Mouse (Mus musculus) olfactory bulb, adult 2 months (tissue): ENCODE data around the gene Micu2. TPM values are rescaled to one million over a fixed set of nuclear protein-coding genes. Genes with fewer than 3 reads are reported as not detected.
A peak's percentile ranks its signal among the peaks of the same experiment; 100 is the strongest.
"Not testable (repeated sequence)": the region's sequence is repeated elsewhere in the genome, so short reads cannot be mapped to it uniquely, and the experiment has no call there.

Experiments used
- H3K27ac ChIP-seq: fragments of 200-500 bp; 2 replicates; pipeline ENCODE4 v1.5.1; 2012; ENCODE audit warnings: low read depth, low read length; ENCODE audit not compliant: insufficient read depth
- H3K4me1 ChIP-seq: fragments of 200-500 bp; 2 replicates; pipeline ENCODE4 v1.6.1; 2012; ENCODE audit warnings: low read length; ENCODE audit not compliant: control insufficient read depth, insufficient read depth
- H3K4me3 ChIP-seq: fragments of 200-500 bp; 2 replicates; pipeline ENCODE4 v1.5.1; 2012; ENCODE audit warnings: mild to moderate bottlenecking, low read depth, low read length, moderate library complexity; ENCODE audit not compliant: insufficient read depth
- CTCF ChIP-seq: fragments of 200-500 bp; IDR thresholded peaks from 2 replicates; pipeline ENCODE4 v1.5.1; 2012; ENCODE audit warnings: low read depth, mild to moderate bottlenecking, low read length, moderate library complexity; ENCODE audit not compliant: insufficient read depth
- POLR2A ChIP-seq: fragments of 200-500 bp; IDR thresholded peaks from 2 replicates; pipeline ENCODE4 v1.6.1; 2012; ENCODE audit warnings: mild to moderate bottlenecking, low read depth, low read length, moderate library complexity; ENCODE audit not compliant: insufficient read depth
- WGBS: fragments of 180-500 bp; shearing (Covaris S2); methylation state at CpG from one replicate; pipeline ENCODE4 v1.1.7; 2018; 5-methylcytosine and 5-hydroxymethylcytosine counted together
- polyA plus RNA-seq: library from polyadenylated mRNA; stranded (reverse); fragments of >200 nt; gene quantifications from 2 replicates; pipeline ENCODE4 v1.2.4, GENCODE M21; 2012; ENCODE audit warnings: low replicate concordance; ENCODE audit not compliant: missing spikeins, insufficient read depth, insufficient read length

The Micu2 gene
- polyA plus RNA-seq, 1 experiment, result not detected

- Histone ChIP-seq H3K4me1 (peaks cover 5% of the 10 kb centered on the region; the same call in 1 of the 2 replicates), H3K27ac (no peak overlapping the region), H3K4me3 (peak overlapping the region; percentile 32)
- no peak for TF ChIP-seq POLR2A
- TF ChIP-seq CTCF, result peak; percentile 72
- WGBS, result 16% methylated on average over 26 of the region's 26 CpGs
Measured at GRCm38 (mm10) chr14:57910501-57911068, 88.5 kb downstream of the Micu2 start.

- H3K4me1 ChIP-seq, result peaks cover 3% of the 10 kb centered on the region; the same call in 1 of the 2 replicates
- no peak overlapping the region for H3K27ac ChIP-seq
- 64% methylated on average over 5 of the region's 5 CpGs for WGBS
- no peak overlapping the region for H3K4me3 ChIP-seq
- no peak for TF ChIP-seq CTCF
- no peak for TF ChIP-seq POLR2A
Measured at GRCm38 (mm10) chr14:57909297-57909696, 89.8 kb downstream of the Micu2 start.

DNA sequence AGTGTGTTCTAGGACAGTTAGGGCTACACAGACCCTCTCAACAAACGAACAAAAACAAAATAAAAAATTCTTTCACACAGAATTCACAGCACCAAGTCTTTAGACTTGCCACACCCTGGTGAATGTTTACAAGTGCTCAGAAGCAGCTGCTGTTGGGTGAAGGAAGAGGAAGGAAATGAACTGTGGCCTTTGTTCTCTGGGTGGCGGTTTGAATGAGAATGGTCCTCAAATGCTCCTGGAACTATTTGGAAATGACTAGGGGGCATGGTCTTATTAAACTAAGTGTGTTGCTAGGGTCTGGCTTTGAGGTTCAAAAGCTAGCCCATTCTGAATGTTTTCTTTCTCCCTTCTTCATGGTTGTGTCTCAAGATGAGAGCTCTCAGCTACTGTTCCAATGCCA is 90.6 kb downstream of the Micu2 start:
- H3K27ac ChIP-seq, result no peak overlapping the region
- TF ChIP-seq CTCF, result no peak
- no peak for TF ChIP-seq POLR2A
- 73% methylated on average over 2 of the region's 2 CpGs for WGBS

DNA sequence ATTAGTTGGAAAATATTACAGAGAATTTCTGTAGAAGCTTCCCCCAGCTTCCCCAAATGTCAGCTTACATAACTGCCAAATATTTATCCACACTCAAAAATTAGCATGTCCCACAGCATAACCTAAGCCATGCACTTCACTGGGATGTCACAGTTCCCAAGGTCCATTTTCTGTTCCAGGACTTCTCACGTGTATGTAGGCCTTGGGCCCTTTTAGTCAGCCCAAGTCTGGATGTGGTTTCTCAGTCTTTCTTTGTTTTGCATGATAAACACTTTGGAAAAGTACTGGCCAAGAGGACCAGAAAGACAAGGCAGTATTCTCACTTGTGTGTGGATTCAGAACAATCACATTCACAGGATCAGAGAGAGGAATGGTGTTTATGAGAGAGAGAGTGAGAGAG is 97.1 kb downstream of the Micu2 start:
- 56% methylated on average over 1 of the region's 1 CpGs for WGBS
- H3K4me3 ChIP-seq, result no peak overlapping the region
- no peak overlapping the region for H3K27ac ChIP-seq
- TF ChIP-seq POLR2A, result no peak
- no peaks in the 10 kb centered on the region for H3K4me1 ChIP-seq

More for the DNA sequence above, 90.6 kb downstream of the Micu2 start:
- H3K4me1 ChIP-seq, result peaks cover 2% of the 10 kb centered on the region; the same call in 1 of the 2 replicates
- no peak overlapping the region for H3K4me3 ChIP-seq

DNA sequence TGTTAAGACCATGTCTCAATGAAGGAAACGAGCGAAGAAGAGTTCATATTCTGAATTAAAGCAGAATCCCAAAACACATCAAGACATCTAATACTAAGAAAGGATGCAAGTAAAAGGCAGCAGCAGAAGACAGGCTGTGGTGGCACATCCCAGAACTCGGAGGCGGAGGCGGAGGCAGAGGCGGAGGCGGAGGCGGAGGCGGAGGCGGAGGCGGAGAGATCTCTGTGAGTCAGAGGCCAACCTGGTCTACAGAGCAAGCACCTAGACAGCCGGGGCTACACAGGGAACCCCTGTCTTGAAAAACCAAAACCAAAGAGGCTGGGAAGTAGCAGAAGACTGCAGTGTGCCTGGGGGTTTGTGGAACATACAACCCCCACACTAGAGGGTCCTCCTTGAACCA is 102.2 kb downstream of the Micu2 start:
- 95% methylated on average over 12 of the region's 12 CpGs for WGBS
- Histone ChIP-seq H3K4me3 (no peak overlapping the region), H3K27ac (no peak overlapping the region), H3K4me1 (no peaks in the 10 kb centered on the region)
- TF ChIP-seq POLR2A (no peak), CTCF (no peak)

GRCm38 (mm10) chr14:57896088-57896871 is 102.8 kb downstream of the Micu2 start:
- H3K27ac ChIP-seq, H3K4me3 ChIP-seq, H3K4me1 ChIP-seq: not testable (repeated sequence)
- 69% methylated on average over 8 of the region's 8 CpGs for WGBS

DNA sequence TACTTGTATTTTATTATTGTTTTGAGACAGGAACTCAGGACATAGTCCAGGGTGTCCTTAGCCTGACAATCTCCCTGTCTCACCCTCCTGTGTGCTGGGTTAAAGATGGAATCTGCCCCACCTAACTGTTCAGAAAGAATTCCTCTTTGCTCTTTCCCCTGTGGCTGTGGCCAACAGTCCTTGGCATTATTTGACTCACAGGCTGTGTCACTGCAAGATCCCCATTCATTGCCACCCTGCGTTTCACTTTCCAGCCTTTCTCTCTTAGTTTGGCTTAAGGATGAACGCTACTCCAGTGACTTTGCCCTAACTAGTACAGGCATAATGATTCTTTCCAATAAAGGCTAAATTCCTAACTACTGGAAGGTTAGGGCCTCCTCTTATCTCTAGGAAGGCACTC is 104.7 kb downstream of the Micu2 start:
- Histone ChIP-seq H3K4me3 (no peak overlapping the region), H3K27ac (no peak overlapping the region), H3K4me1 (no peaks in the 10 kb centered on the region; the same call in 1 of the 2 replicates)
- 84% methylated on average over 2 of the region's 2 CpGs for WGBS
- no peak for TF ChIP-seq POLR2A
- TF ChIP-seq CTCF, result no peak

- H3K27ac ChIP-seq, result no peak overlapping the region
- H3K4me3 ChIP-seq, result no peak overlapping the region
- WGBS, result 97% methylated on average over 1 of the region's 1 CpGs
- no peak for TF ChIP-seq POLR2A
- H3K4me1 ChIP-seq, result no peaks in the 10 kb centered on the region; the same call in 1 of the 2 replicates
Measured at GRCm38 (mm10) chr14:57892961-57893360, 106.1 kb downstream of the Micu2 start.

- peak; percentile 86 for TF ChIP-seq POLR2A
- peak; percentile 6; the same call in 1 of the 2 replicates for TF ChIP-seq CTCF
- H3K27ac ChIP-seq, result peak within 1 kb of the TSS; percentile 62
- H3K4me1 ChIP-seq, result peaks cover 5% of the 10 kb centered on the region
- 2% methylated on average over 65 of the region's 65 CpGs for WGBS
- H3K4me3 ChIP-seq, result peak within 1 kb of the TSS; percentile 81
Measured at GRCm38 (mm10) chr14:57890011-57890842, 108.8 kb downstream of the Micu2 start, which contains the start of gene Zdhhc20. Zdhhc20 (minus strand) TSS chr14:57890276.
